Mouse (Mus musculus) liver, adult 2 months (tissue): ENCODE measurements around the gene Lbx2. TPM values are rescaled to one million over a fixed set of nuclear protein-coding genes. Genes with fewer than 3 reads are reported as not detected.

Experiments
- DNase-seq: peaks from one replicate; pipeline ENCODE4 v3.0.0-alpha.2; 2011; ENCODE audit warnings: low read depth, low spot score; ENCODE audit errors: extremely low read depth
- H3K27ac ChIP-seq: fragments of 200-500 bp; replicated peaks from 2 replicates; pipeline ENCODE4 v1.5.1; 2012; ENCODE audit warnings: low read depth, mild to moderate bottlenecking, control low read depth, inconsistent platforms, low read length; ENCODE audit not compliant: insufficient read depth
- H3K27me3 ChIP-seq: fragments of 200-500 bp; 2 replicates; pipeline ENCODE4 v1.6.1; 2012; ENCODE audit warnings: mild to moderate bottlenecking, moderate library complexity, low read length, inconsistent platforms; ENCODE audit not compliant: control insufficient read depth, insufficient read depth
- H3K36me3 ChIP-seq: fragments of 200-500 bp; 2 replicates; pipeline ENCODE4 v1.6.1; 2012; ENCODE audit warnings: low read length, inconsistent platforms; ENCODE audit not compliant: control insufficient read depth, insufficient read depth
- H3K4me1 ChIP-seq: fragments of 200-500 bp; 2 replicates; pipeline ENCODE4 v1.6.1; 2011; ENCODE audit warnings: low read length; ENCODE audit not compliant: control insufficient read depth, insufficient read depth
- H3K4me3 ChIP-seq: fragments of 200-500 bp; 2 replicates; pipeline ENCODE4 v1.5.1; 2011; ENCODE audit warnings: low read depth, mild to moderate bottlenecking, control low read depth, low read length, moderate library complexity; ENCODE audit not compliant: insufficient read depth
- H3K79me2 ChIP-seq: fragments of 200-500 bp; 2 replicates; pipeline ENCODE4 v1.6.1; 2012; ENCODE audit warnings: inconsistent platforms, mild to moderate bottlenecking, low read length, moderate library complexity; ENCODE audit not compliant: control insufficient read depth, insufficient read depth
- H3K9ac ChIP-seq: fragments of 200-500 bp; 2 replicates; pipeline ENCODE4 v1.6.1; 2012; ENCODE audit warnings: low read depth, mild to moderate bottlenecking, control low read depth, inconsistent platforms, low read length
- CTCF ChIP-seq: fragments of 200-500 bp; IDR thresholded peaks from 2 replicates; pipeline ENCODE4 v1.5.1; 2011; ENCODE audit warnings: low read depth, low read length, control low read depth
- POLR2A ChIP-seq: fragments of 200-500 bp; IDR thresholded peaks from 2 replicates; pipeline ENCODE4 v1.6.1; 2011; ENCODE audit warnings: low read length, control low read depth; ENCODE audit not compliant: insufficient read depth; ENCODE audit errors: extremely low read depth
- WGBS: fragments of 180-500 bp; shearing (Covaris S2); methylation state at CpG from one replicate; pipeline ENCODE4 v1.1.7; 2018; 5-methylcytosine and 5-hydroxymethylcytosine counted together
- polyA plus RNA-seq: library from polyadenylated mRNA; depleted of rRNA; stranded (reverse); fragments of >200 nt; gene quantifications from 2 replicates; pipeline ENCODE4 v1.2.3, GENCODE M21; 2012
- total RNA-seq: library from RNA; depleted of rRNA; stranded (reverse); fragments of >200 nt; gene quantifications from 2 replicates; pipeline ENCODE4 v1.2.3, GENCODE M21; 2014

Lbx2 gene
- total and polyA plus RNA-seq, 2 experiments: 0.34 to 0.65 TPM

DNA sequence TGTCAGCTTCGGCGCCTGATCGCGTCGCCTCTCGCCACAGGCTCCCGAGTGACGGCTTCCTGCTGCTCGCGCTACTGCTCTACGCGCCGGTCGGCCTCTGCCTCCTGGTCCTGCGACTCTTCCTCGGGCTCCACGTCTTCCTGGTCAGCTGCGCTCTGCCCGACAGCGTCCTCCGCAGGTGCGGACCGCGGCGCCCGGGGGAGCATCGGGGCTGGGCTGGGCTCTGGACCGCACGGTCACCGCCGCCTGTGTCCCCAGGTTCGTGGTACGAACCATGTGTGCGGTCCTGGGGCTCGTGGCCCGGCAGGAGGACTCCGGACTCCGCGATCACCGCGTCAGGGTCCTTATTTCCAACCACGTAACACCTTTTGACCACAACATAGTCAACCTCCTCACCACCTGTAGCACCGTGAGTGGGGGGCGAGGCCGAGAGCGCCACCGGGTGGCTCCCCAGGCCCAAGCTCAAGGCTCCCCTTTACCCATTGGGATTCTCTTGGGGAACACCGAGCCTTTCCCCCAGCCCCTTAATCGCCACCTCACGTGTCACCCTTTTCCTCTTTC is 31.2 kb upstream of the Lbx2 start, which contains the start of gene Htra2:
TSS of gene Htra2 (minus strand) at position 403 of the 561 bp plus-strand sequence.
- DNase-seq: no peak
- Histone ChIP-seq H3K4me1 (peaks cover 17% of the 10 kb centered on the region), H3K27ac (peak within 1 kb of the TSS; percentile 76), H3K36me3 (peaks cover 8% of the 10 kb centered on the region), H3K4me3 (peak within 1 kb of the TSS; percentile 92), H3K9ac (peak within 1 kb of the TSS; percentile 97), H3K79me2 (peaks cover 17% of the 10 kb centered on the region; the same call in 1 of the 2 replicates), H3K27me3 (no peaks in the 10 kb centered on the region)
- WGBS: under 1% methylated on average over 48 of the region's 50 CpGs
- TF ChIP-seq POLR2A (no peak), CTCF (peak; percentile 42)

- peaks cover 8% of the 10 kb centered on the region for H3K36me3 ChIP-seq
- peak; percentile 85 for DNase-seq
- H3K79me2 ChIP-seq: peaks cover 17% of the 10 kb centered on the region; the same call in 1 of the 2 replicates
- no peak within 1 kb of the TSS; the same call in 1 of the 2 replicates for H3K9ac ChIP-seq
- peaks cover 17% of the 10 kb centered on the region for H3K4me1 ChIP-seq
- H3K27me3 ChIP-seq: no peaks in the 10 kb centered on the region
- 14% methylated on average over 3 of the region's 3 CpGs for WGBS
- peak within 1 kb of the TSS; percentile 1; the same call in 1 of the 2 replicates for H3K4me3 ChIP-seq
- TF ChIP-seq POLR2A (0 out of 2 replicates have a peak, but pooled peaks have one; percentile 25), CTCF (no peak)
- H3K27ac ChIP-seq: peak within 1 kb of the TSS; percentile 40
Observed at GRCm38 (mm10) chr6:83057790-83058189, 28.4 kb upstream of the Lbx2 start, which contains the start of gene Dqx1. Gene Dqx1 (plus strand): TSS chr6:83057844.

GRCm38 (mm10) chr6:83058725-83059124 is 27.4 kb upstream of the Lbx2 start:
- DNase-seq: no peak
- no peak overlapping the region for H3K4me3 ChIP-seq
- peaks cover 14% of the 10 kb centered on the region; the same call in 1 of the 2 replicates for H3K79me2 ChIP-seq
- peaks cover 8% of the 10 kb centered on the region for H3K36me3 ChIP-seq
- H3K27me3 ChIP-seq: no peaks in the 10 kb centered on the region
- peak overlapping the region; percentile 40; the same call in 1 of the 2 replicates for H3K27ac ChIP-seq
- WGBS: 92% methylated on average over 2 of the region's 2 CpGs
- H3K9ac ChIP-seq: no peak overlapping the region
- H3K4me1 ChIP-seq: peaks cover 12% of the 10 kb centered on the region
- TF ChIP-seq CTCF: no peak
- TF ChIP-seq POLR2A: no peak

- Histone ChIP-seq H3K79me2 (no peaks in the 10 kb centered on the region), H3K4me3 (no peak overlapping the region), H3K27me3 (peaks cover 24% of the 10 kb centered on the region), H3K36me3 (no peaks in the 10 kb centered on the region), H3K9ac (no peak overlapping the region), H3K4me1 (0 out of 2 replicates have a peak, but pooled peaks cover 1% of the 10 kb centered on the region), H3K27ac (no peak overlapping the region)
- WGBS: 82% methylated on average over 8 of the region's 8 CpGs
- no peak for DNase-seq
- TF ChIP-seq POLR2A (no peak), CTCF (no peak)
Observed at GRCm38 (mm10) chr6:83065995-83066394, 20.2 kb upstream of the Lbx2 start.

DNA sequence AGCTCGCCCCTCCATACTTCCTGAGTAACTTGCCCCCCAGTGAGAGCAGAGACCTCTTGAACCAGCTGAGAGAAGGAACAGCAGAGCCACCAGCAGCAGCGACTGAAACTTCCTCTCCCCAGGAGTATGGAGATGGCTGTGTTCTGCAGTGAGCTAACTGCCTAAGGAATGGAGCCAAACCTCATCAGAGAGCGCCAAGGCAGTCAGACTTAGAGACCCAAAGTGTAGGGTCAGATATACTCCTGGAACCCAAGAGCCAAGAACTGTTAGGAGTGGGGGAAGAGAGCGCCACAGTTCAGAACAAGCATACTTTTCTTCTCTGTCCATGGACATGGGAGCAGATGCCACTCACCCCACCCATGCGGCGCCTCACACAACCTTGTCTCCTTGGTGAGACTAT is 19.7 kb upstream of the Lbx2 start:
- Histone ChIP-seq H3K36me3 (no peaks in the 10 kb centered on the region), H3K9ac (no peak overlapping the region), H3K4me3 (no peak overlapping the region), H3K27ac (no peak overlapping the region), H3K79me2 (no peaks in the 10 kb centered on the region), H3K27me3 (peaks cover 29% of the 10 kb centered on the region), H3K4me1 (0 out of 2 replicates have a peak, but pooled peaks cover 1% of the 10 kb centered on the region)
- TF ChIP-seq POLR2A: no peak
- WGBS: 84% methylated on average over 6 of the region's 6 CpGs
- no peak for DNase-seq

DNA sequence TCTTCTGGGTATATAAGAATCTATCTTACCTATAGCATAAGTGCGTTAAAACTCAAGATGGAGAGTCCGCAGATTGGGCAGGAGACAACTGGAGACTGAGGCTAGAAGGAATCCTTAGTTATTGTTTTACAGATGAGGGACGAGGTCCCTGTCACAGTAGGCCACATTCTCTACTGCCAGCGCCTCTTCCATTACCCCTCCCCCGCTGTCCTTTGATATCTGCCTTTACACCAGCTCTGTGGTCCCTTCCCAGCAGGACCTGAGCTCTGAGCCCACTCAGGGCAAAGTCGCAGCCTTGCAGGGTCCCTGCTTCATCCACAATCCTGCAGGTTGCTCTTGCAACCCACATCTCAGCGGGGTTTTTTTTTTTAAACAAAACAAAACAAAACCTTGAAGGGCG is 17.9 kb upstream of the Lbx2 start:
- Histone ChIP-seq H3K79me2 (no peaks in the 10 kb centered on the region), H3K4me3 (no peak overlapping the region), H3K27me3 (peaks cover 39% of the 10 kb centered on the region), H3K36me3 (no peaks in the 10 kb centered on the region), H3K4me1 (0 out of 2 replicates have a peak, but pooled peaks cover 1% of the 10 kb centered on the region), H3K27ac (no peak overlapping the region), H3K9ac (no peak overlapping the region)
- TF ChIP-seq CTCF (no peak), POLR2A (no peak)
- 48% methylated on average over 8 of the region's 8 CpGs for WGBS
- DNase-seq: no peak
